Mouse (Mus musculus) spleen, postnatal 4 days (tissue): ENCODE results near the gene Ceacam13.
"Not testable (repeated sequence)": the region's sequence is repeated elsewhere in the genome, so short reads cannot be mapped to it uniquely, and the experiment has no call there.

ENCODE experiments used
- DNase-seq, 2 experiments: peaks; one replicate each; pipeline ENCODE4 v3.0.0; 2022; ENCODE audit warnings: low spot score in 2 of 2

Gene Ceacam13

DNA sequence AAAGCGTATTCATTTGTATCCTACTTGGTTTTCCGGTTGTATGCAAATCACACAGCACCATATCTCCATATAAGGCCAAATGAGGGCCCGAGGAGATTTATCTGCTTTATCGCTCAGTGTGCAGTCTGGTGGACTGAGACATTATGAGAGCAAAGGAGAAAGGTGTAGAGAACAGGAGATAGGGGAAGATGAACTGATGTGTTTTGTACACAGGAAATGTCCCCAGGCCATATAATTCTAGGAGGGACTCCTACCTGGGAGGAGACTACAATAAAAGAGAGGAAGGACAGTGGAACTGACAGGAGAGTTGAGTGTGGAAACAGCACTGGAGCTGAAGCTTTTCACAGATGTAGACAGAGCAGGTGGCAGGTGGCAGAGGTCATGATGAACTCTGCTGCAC, at the start of gene Ceacam13:
Gene Ceacam13, plus strand, starts transcription at position 301 of the 400 bp plus-strand sequence.
- no peak for DNase-seq

DNA sequence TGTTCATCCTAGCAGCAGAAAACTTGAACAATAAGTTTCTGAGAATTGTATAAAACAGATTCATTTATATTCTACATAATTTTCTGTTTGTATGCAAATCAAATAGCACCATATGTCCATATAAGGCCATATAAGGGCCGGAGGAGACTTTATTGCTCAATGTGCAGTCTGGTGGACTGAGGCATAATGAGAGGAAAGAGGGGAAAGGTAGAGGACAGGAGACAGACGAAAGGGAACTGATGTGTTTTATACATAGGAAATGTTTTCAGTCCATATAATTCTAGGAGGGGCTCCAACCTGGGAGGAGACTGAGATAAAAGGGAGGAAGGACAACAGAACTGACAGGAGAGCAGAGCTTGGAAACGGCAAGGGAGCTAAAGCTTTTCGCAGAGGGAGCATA, 37.9 kb upstream of the Ceacam13 start, which contains the start of gene Ceacam11:
Gene Ceacam11, plus strand, starts transcription at position 301 of the 400 bp plus-strand sequence.
- DNase-seq: no peak

DNA sequence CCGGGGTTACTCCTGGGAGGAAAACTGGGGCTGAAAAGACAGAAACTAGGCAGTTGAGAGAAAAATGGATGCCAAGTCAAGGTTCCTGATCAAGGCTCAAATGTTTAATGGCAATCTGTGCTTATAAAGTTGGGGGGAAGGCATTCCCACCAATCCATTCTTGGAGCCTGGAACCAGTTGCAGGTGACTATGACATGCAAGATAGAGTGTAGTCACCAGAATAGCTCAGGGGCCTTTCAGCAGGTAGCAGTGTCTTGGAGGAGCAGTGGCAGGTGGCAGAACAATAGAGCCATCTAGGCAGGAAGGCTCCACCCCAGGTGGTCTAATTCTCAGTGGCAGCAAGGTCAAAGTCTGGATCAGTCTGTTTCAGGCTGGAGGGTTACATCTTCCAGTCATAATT, 8.6 kb upstream of the Ceacam13 start:
- DNase-seq: not testable (repeated sequence)

DNA sequence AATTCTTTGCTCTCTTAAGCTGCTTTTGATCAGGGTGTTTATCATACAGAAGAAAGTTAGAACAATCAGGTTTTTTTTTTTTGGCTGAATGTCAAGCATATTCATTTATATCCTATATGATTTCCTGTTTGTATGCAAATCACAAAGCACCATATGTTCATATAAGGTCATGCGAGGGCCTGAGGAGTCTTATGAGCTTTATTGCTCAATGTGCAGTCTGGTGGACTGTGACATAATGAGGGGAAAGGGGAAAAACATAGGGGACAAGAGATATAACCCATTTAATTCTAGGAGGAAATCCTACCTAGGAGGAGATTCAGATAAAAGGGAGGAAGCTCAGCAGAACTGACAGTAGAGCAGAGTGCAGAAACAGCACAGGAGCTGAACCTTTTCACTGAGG, 55.9 kb downstream of the Ceacam13 start, which contains the start of gene Ceacam12:
Gene Ceacam12, plus strand, starts transcription at position 301 of the 400 bp plus-strand sequence.
- no peak for DNase-seq
